Mouse (Mus musculus) liver, embryonic 14.5 days (tissue): ENCODE results near the gene Lrrc45. TPM values are rescaled to one million over a fixed set of nuclear protein-coding genes. Genes with fewer than 3 reads are reported as not detected.
A peak's percentile ranks its signal among the peaks of the same experiment; 100 is the strongest.

Experiments used
- ATAC-seq: fragments of 200-750 bp; cut with Nextera tagmentation; 2 replicates; pipeline ENCODE4 v1.8.0; 2017; ENCODE audit warnings: moderate number of reproducible peaks, mild to moderate bottlenecking, moderate library complexity; ENCODE audit not compliant: insufficient read depth
- DNase-seq, 3 experiments: peaks; one replicate each; pipeline ENCODE4 v3.0.0-alpha.2; 2012 to 2013; ENCODE audit warnings: low read depth in 3 of 3, low spot score in 3 of 3
- H3K27ac ChIP-seq: fragments of 300-500 bp; sonication (generic); 2 replicates; pipeline ENCODE4 v1.5.1; 2014; ENCODE audit warnings: moderate library complexity, mild to moderate bottlenecking, control low read depth, inconsistent platforms
- H3K27me3 ChIP-seq: fragments of 300-500 bp; sonication (generic); 2 replicates; pipeline ENCODE4 v1.6.1; 2014; ENCODE audit warnings: mild to moderate bottlenecking, low read length, moderate library complexity; ENCODE audit not compliant: control insufficient read depth, insufficient read depth
- H3K36me3 ChIP-seq: fragments of 300-500 bp; sonication (generic); replicated peaks from 2 replicates; pipeline ENCODE4 v1.6.1; 2014; ENCODE audit warnings: low read depth; ENCODE audit not compliant: control insufficient read depth, insufficient read depth
- H3K4me1 ChIP-seq, 2 experiments: fragments of 200-500 bp in 1 of 2; fragments of 300-500 bp in 1 of 2; sonication (generic) in 1 of 2; replicated peaks; 2 replicates each; pipeline ENCODE4 v1.6.1; 2012 to 2014; ENCODE audit warnings: antibody characterized with exemption in 1 of 2, inconsistent platforms in 1 of 2, low read length in 1 of 2; ENCODE audit not compliant: control insufficient read depth in 2 of 2, insufficient read depth in 2 of 2
- H3K4me2 ChIP-seq: fragments of 300-500 bp; sonication (generic); 2 replicates; pipeline ENCODE4 v1.6.1; 2014; ENCODE audit warnings: low read depth, mild to moderate bottlenecking, control low read depth, moderate library complexity
- H3K4me3 ChIP-seq, 2 experiments: fragments of 200-500 bp in 1 of 2; fragments of 300-500 bp in 1 of 2; sonication (generic) in 1 of 2; 2 replicates each; pipeline ENCODE4 v1.5.1; 2012 to 2014; ENCODE audit warnings: low read depth in 2 of 2, low read length in 2 of 2, mild to moderate bottlenecking in 2 of 2, control low read depth in 1 of 2, inconsistent platforms in 1 of 2, moderate library complexity in 1 of 2; ENCODE audit not compliant: insufficient read depth in 1 of 2
- H3K9ac ChIP-seq: fragments of 300-500 bp; sonication (generic); replicated peaks from 2 replicates; pipeline ENCODE4 v1.6.1; 2014; ENCODE audit warnings: mild to moderate bottlenecking, control low read depth, moderate library complexity
- H3K9me3 ChIP-seq: fragments of 300-500 bp; sonication (generic); 2 replicates; pipeline ENCODE4 v1.6.1; 2016; ENCODE audit warnings: low read length, mixed read lengths; ENCODE audit not compliant: control insufficient read depth
- CTCF ChIP-seq: IDR thresholded peaks from 2 replicates; pipeline ENCODE4 v1.5.1; 2016; ENCODE audit warnings: antibody characterized with exemption, low read depth, control low read depth
- EP300 ChIP-seq: IDR thresholded peaks from 2 replicates; pipeline ENCODE4 v1.6.1; 2016; ENCODE audit warnings: antibody characterized with exemption, low read depth
- WGBS: fragments of 180-500 bp; shearing (Covaris S2); extraction: QIAGEN DNeasy Blood & Tissue Kit; methylation state at CpG from one replicate; pipeline ENCODE4 v1.1.7; 2014; ENCODE audit not compliant: insufficient replicate concordance; 5-methylcytosine and 5-hydroxymethylcytosine counted together
- polyA plus RNA-seq, 2 experiments: library from polyadenylated mRNA; depleted of rRNA in 1 of 2; stranded (reverse) in 1 of 2; unstranded in 1 of 2; fragments of >200 nt; fragmentation: Nextera tagmentation in 1 of 2; extraction: Ambion mirVana in 1 of 2; gene quantifications; 2 replicates each; pipeline versions ENCODE4 v1.2.1 to v1.2.3; 2012 to 2014

The Lrrc45 gene
- polyA plus RNA-seq, 2 experiments = 6.2 to 9.3 TPM

DNA sequence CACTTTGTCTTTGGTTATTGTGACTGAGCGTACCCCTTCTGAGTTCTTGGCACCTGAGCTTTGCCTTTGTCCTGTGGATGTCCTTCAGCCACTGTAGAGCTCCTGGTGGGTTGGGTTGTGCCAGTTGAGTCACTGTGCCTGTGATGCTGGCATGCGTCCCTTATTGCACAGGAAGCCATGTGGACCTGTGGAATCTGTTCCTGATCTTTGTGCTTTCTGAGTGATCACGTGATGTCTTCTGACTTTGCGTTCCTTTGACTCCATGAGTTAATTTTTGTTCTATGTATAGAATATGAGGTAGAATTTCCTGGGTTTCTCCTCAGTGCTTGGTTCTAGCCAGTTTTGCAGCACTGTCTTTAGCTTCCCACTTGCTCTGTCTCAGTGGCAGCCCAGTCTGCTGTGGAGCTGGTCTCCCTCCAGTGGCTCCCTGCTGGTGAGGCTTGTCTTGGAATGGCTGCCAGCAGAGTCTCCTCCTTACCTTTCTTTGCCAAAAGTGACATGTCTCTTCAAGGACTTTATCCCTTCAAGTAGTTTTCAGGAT lies 21.2 kb upstream of the Lrrc45 start:
- TF ChIP-seq CTCF (no peak), EP300 (no peak)
- Histone ChIP-seq H3K4me2 (no peak overlapping the region), H3K4me1 (no peaks in the 10 kb centered on the region), H3K27me3 (no peaks in the 10 kb centered on the region), H3K36me3 (no peaks in the 10 kb centered on the region; the same call in 1 of the 2 replicates), H3K4me3 (no peak overlapping the region), H3K9me3 (no peaks in the 10 kb centered on the region), H3K27ac (no peak overlapping the region), H3K9ac (no peak overlapping the region)
- DNase-seq (no peak), ATAC-seq (no peak)
- 86% methylated on average over 4 of the region's 4 CpGs for WGBS

- ATAC-seq (no peak), DNase-seq (no peak)
- TF ChIP-seq CTCF = no peak
- TF ChIP-seq EP300 = no peak
- WGBS = 57% methylated on average over 3 of the region's 3 CpGs
- no peaks in the 10 kb centered on the region for H3K27me3 ChIP-seq
- H3K4me3 ChIP-seq = no peak overlapping the region
- no peaks in the 10 kb centered on the region for H3K9me3 ChIP-seq
- H3K4me2 ChIP-seq = no peak overlapping the region
- H3K4me1 ChIP-seq = no peaks in the 10 kb centered on the region
- no peaks in the 10 kb centered on the region; the same call in 1 of the 2 replicates for H3K36me3 ChIP-seq
- no peak overlapping the region for H3K9ac ChIP-seq
- no peak overlapping the region for H3K27ac ChIP-seq
Measured at GRCm38 (mm10) chr11:120693461-120693860, 20.3 kb upstream of the Lrrc45 start.

- Histone ChIP-seq H3K4me1 (no peaks in the 10 kb centered on the region), H3K9ac (no peak overlapping the region), H3K9me3 (no peaks in the 10 kb centered on the region), H3K36me3 (no peaks in the 10 kb centered on the region), H3K27me3 (no peaks in the 10 kb centered on the region), H3K4me2 (no peak overlapping the region), H3K27ac (no peak overlapping the region), H3K4me3 (no peak overlapping the region)
- TF ChIP-seq CTCF (no peak), EP300 (no peak)
- WGBS = 57% methylated on average over 4 of the region's 4 CpGs
- DNase-seq = no peak
- ATAC-seq = no peak
Measured at GRCm38 (mm10) chr11:120695184-120695583, 18.5 kb upstream of the Lrrc45 start.

DNA sequence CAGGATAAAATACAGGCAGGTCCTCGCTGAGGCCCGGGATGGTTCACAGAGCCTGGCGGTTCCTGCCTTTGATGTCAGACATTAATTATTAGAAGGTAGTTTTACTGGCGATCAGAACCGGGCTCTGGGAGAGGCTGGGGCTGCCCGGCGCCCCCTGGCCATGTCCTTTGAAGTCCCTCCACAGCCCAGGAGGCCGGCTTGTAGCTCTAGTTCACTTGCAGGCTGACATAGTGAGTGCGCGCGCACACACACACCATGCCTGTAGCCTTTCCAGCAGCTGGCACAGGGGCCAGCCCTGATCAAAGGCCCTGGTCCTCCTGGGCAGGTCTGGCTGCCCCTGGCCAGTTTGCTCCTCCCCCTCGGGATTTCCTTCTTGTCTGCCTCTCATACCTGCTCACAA lies 18.1 kb upstream of the Lrrc45 start:
- ATAC-seq (no peak), DNase-seq (no peak)
- Histone ChIP-seq H3K4me1 (no peaks in the 10 kb centered on the region), H3K27me3 (no peaks in the 10 kb centered on the region), H3K4me3 (no peak overlapping the region), H3K9ac (no peak overlapping the region), H3K4me2 (no peak overlapping the region), H3K27ac (no peak overlapping the region), H3K36me3 (no peaks in the 10 kb centered on the region), H3K9me3 (no peaks in the 10 kb centered on the region)
- no peak for TF ChIP-seq CTCF
- no peak for TF ChIP-seq EP300
- 78% methylated on average over 12 of the region's 12 CpGs for WGBS

DNA sequence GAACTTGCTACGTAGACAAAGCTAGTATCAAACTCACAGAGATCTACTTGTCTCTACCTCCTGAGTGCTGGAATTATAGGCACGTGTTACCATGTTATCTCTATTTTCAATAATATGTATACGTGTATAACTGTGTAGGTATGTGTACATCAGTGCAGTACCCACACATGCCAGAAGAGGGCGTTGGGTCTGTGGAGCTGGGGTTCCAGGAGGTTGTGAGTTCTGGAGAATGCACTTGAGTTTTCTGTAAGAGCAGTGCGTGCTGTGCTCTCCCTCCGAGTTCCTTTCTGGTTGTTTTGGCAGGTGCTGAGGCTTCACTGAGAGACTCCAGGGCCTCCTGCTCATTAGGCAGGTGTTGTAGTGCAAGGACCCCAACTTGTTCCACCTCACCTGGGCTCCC lies 17.2 kb upstream of the Lrrc45 start:
- DNase-seq = no peak
- Histone ChIP-seq H3K9me3 (no peaks in the 10 kb centered on the region), H3K9ac (no peak overlapping the region), H3K4me1 (no peaks in the 10 kb centered on the region), H3K27me3 (no peaks in the 10 kb centered on the region), H3K27ac (no peak overlapping the region), H3K36me3 (no peaks in the 10 kb centered on the region), H3K4me2 (no peak overlapping the region), H3K4me3 (no peak overlapping the region)
- WGBS = 82% methylated on average over 6 of the region's 6 CpGs
- no peak for ATAC-seq
- TF ChIP-seq CTCF (peak; percentile 58), EP300 (no peak)
